Mouse (Mus musculus) retina, postnatal 1 day (tissue): Measurements from ENCODE around the gene Gm3727.
"Not testable (repeated sequence)": the region's sequence is repeated elsewhere in the genome, so short reads cannot be mapped to it uniquely, and the experiment has no call there.

Experiments
- DNase-seq: peaks from one replicate; pipeline ENCODE4 v3.0.0-alpha.2; 2012

Gene Gm3727

GRCm38 (mm10) chr14:7264614-7265013 lies at the start of gene Gm3727:
Gm3727 (minus strand) TSS chr14:7264714.
- not testable (repeated sequence) for DNase-seq

- DNase-seq = peak; percentile 69
Observed at GRCm38 (mm10) chr14:7243498-7243897, 21.0 kb downstream of the Gm3727 start.
